Mouse (Mus musculus) forebrain, embryonic 14.5 days (tissue): ENCODE results near the gene Jmjd6. TPM values are rescaled to one million over a fixed set of nuclear protein-coding genes. Genes with fewer than 3 reads are reported as not detected.
"Not testable (repeated sequence)": the region's sequence is repeated elsewhere in the genome, so short reads cannot be mapped to it uniquely, and the experiment has no call there.

Source experiments
- ATAC-seq: fragments of 200-750 bp; cut with Nextera tagmentation; 2 replicates; pipeline ENCODE4 v1.8.0; 2017; ENCODE audit warnings: mild to moderate bottlenecking, moderate library complexity
- DNase-seq: peaks from one replicate; pipeline ENCODE4 v3.0.0-alpha.2; 2015; ENCODE audit warnings: low spot score
- H3K27ac ChIP-seq: fragments of 300-500 bp; sonication (generic); 2 replicates; pipeline ENCODE4 v1.5.1; 2014; ENCODE audit warnings: low read depth, mild to moderate bottlenecking, control low read depth, low read length, moderate library complexity
- H3K27me3 ChIP-seq: fragments of 300-500 bp; sonication (generic); replicated peaks from 2 replicates; pipeline ENCODE4 v1.6.1; 2014; ENCODE audit warnings: low read length, control low read depth, mixed read lengths; ENCODE audit not compliant: control insufficient read depth, insufficient read depth
- H3K36me3 ChIP-seq: fragments of 300-500 bp; sonication (generic); 2 replicates; pipeline ENCODE4 v1.6.1; 2014; ENCODE audit warnings: low read length, control low read depth; ENCODE audit not compliant: control insufficient read depth, insufficient read depth
- H3K4me1 ChIP-seq: fragments of 300-500 bp; sonication (generic); 2 replicates; pipeline ENCODE4 v1.6.1; 2014; ENCODE audit warnings: antibody characterized with exemption, low read length, control low read depth; ENCODE audit not compliant: control insufficient read depth, insufficient read depth
- H3K4me2 ChIP-seq: fragments of 300-500 bp; sonication (generic); 2 replicates; pipeline ENCODE4 v1.6.1; 2014; ENCODE audit warnings: mild to moderate bottlenecking, control low read depth, low read length
- H3K4me3 ChIP-seq: fragments of 300-500 bp; sonication (generic); 2 replicates; pipeline ENCODE4 v1.5.1; 2014; ENCODE audit warnings: low read depth, low read length, control low read depth
- H3K9ac ChIP-seq: fragments of 300-500 bp; sonication (generic); 2 replicates; pipeline ENCODE4 v1.6.1; 2014; ENCODE audit warnings: mild to moderate bottlenecking, low read length, control low read depth, moderate library complexity
- H3K9me3 ChIP-seq: fragments of 300-500 bp; sonication (generic); replicated peaks from 2 replicates; pipeline ENCODE4 v1.6.1; 2016; ENCODE audit warnings: low read length, control low read depth, mixed read lengths; ENCODE audit not compliant: control insufficient read depth
- WGBS: fragments of 180-500 bp; shearing (Covaris S2); extraction: QIAGEN DNeasy Blood & Tissue Kit; methylation state at CpG from one replicate; pipeline ENCODE4 v1.1.7; 2014; 5-methylcytosine and 5-hydroxymethylcytosine counted together
- polyA plus RNA-seq: library from polyadenylated mRNA; unstranded; fragments of >200 nt; fragmentation: Nextera tagmentation; extraction: Ambion mirVana; gene quantifications from 2 replicates; pipeline ENCODE4 v1.2.1, GENCODE M21; 2014

The Jmjd6 gene
- polyA plus RNA-seq, 1 experiment from 2014 or later, result 64.6 TPM

DNA sequence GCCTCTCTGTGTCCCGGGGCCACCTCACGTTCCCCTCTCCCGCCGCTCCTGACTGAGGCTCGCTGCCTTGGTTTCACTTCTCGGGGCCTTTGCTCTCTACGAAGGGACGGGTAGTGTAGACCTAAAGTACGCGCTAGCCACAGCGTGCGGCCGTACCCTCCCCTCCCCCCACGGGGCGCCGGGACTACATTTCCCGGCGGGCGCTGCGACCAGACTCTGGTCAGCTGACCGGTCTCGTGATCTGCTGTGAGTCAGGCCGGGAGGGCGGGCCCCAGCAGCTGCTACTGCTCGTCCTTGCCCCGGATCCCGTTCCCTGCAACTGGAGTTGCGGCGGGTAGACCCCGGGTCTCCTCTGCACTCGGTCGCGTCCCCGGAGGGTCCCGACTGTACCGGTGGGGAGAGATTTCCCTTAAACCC, 10.3 kb upstream of the Jmjd6 start:
- WGBS, result under 1% methylated on average over 36 of the region's 36 CpGs
- Histone ChIP-seq H3K9ac (peak overlapping the region; percentile 96), H3K27me3 (no peaks in the 10 kb centered on the region), H3K27ac (peak overlapping the region; percentile 96), H3K4me2 (peak overlapping the region; percentile 74), H3K9me3 (no peaks in the 10 kb centered on the region), H3K4me3 (peak overlapping the region; percentile 99), H3K36me3 (peaks cover 40% of the 10 kb centered on the region), H3K4me1 (peaks cover 22% of the 10 kb centered on the region)
- ATAC-seq (peak; percentile 90), DNase-seq (peak; percentile 98)

DNA sequence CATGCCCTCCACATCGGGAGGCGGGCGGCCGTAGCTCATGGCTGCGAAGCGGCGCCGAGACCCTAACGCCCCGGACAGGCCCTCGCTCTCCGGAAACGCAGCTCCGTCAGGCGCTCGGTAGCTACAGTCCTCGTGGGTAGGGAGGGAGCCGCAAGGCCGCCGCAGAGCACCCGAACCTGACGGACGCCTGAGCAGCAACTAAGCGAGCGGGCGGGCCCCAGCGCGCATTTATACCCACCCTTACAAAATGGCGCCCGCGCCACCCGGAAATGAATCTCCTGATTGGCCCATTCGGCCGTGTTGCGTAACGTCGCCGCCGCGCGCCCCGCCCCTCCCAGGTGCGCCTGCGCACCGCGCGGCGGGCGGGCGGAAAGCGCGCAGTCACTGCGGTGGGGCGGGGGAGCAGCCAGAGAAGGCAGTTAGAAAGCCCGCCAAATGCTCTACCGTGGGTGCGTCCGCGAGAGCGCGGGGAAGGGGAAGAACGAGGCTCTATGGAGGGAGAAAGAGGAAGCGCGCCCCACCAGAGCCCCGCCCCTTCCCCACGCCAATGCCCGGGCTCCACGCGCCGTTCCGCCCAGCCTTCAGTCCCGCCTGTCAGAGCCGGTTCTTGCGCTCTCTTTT, 9.8 kb upstream of the Jmjd6 start, which contains the start of gene Srsf2:
Gene Srsf2, minus strand, starts transcription at position 204 of the 621 bp plus-strand sequence.
- H3K27ac ChIP-seq, result peak within 1 kb of the TSS; percentile 96
- ATAC-seq (peak; percentile 89), DNase-seq (peak; percentile 98)
- H3K4me1 ChIP-seq, result peaks cover 22% of the 10 kb centered on the region
- H3K4me3 ChIP-seq, result peak within 1 kb of the TSS; percentile 99
- peak within 1 kb of the TSS; percentile 84 for H3K4me2 ChIP-seq
- peak within 1 kb of the TSS; percentile 96 for H3K9ac ChIP-seq
- H3K9me3 ChIP-seq, result no peaks in the 10 kb centered on the region
- WGBS, result under 1% methylated on average over 62 of the region's 74 CpGs
- no peaks in the 10 kb centered on the region for H3K27me3 ChIP-seq
- H3K36me3 ChIP-seq, result peaks cover 42% of the 10 kb centered on the region

DNA sequence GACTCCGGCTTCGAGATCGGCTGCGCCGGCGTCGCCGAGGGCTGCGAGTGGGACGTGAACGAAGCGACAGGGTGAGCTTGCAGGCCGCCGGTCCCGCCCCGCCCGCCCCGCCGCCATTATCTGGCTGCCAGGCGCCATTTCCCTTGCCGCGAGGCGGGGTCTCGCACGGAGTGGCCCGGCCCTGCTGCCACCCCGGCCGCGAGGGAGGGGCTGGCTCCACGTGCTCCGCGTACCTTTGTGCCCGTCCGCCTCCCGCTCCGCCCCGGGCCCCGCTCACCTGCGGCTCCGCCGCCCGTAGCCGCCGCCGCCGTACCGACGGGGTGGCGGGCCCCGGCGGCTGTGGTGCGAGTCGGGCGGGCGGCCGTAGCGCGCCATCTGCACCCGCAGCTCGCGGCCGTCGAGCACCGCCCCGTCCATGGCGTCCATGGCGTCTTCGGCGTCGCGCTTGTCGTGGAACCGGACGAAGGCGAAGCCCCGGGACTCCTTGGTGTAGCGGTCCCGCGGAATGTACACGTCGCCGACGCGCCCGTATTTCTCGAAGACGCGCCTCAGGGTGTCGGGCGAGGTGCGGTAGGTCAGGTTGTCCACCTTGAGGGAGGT, 9.1 kb upstream of the Jmjd6 start, which contains the start of gene Mfsd11:
Gene Mfsd11, plus strand, starts transcription at position 150 of the 600 bp plus-strand sequence.
- H3K4me2 ChIP-seq, result peak within 1 kb of the TSS; percentile 84
- peaks cover 22% of the 10 kb centered on the region for H3K4me1 ChIP-seq
- ATAC-seq, result peak; percentile 65
- no peaks in the 10 kb centered on the region for H3K9me3 ChIP-seq
- no peaks in the 10 kb centered on the region for H3K27me3 ChIP-seq
- H3K27ac ChIP-seq, result peak within 1 kb of the TSS; percentile 96
- under 1% methylated on average over 78 of the region's 91 CpGs for WGBS
- H3K36me3 ChIP-seq, result peaks cover 48% of the 10 kb centered on the region
- DNase-seq, result peak; percentile 84
- peak within 1 kb of the TSS; percentile 96 for H3K9ac ChIP-seq
- H3K4me3 ChIP-seq, result peak within 1 kb of the TSS; percentile 99

DNA sequence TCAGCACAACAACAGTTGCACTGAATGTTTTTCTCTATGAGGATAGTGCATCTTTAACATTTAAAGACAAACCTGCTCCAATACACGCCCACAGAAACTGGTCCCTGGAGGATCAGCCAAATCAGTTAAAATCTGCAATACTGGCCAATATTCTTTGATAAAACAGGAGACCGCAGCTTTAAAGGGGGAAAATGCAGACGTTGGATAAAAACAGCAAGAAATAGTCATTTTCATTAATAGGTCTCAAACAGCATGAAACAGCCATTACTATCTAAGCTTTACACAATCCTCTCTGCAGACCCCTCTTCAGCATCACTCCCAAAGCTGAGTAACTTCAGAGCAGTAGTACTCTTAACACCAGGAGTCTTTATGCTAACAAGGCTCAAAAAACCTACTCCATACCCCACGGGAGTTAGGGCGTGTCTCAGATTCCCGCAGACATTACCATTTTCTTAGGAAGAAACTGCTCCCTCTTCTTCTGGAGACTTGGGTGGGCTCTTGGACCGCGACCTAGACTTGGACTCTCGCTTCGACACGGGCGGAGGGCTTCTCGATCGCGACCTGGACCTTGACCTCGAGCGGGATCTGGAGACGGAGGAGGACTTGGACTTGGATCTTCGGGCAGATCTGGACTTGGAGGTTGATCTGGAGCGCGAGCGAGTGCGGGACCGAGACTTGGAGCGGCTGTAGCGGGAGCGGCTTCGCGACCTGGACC, 8.5 kb upstream of the Jmjd6 start:
- under 1% methylated on average over 29 of the region's 29 CpGs for whole genome bisulfite sequencing
- Histone ChIP-seq H3K9me3 (no peaks in the 10 kb centered on the region), H3K9ac (peak overlapping the region; percentile 96), H3K4me2 (peak overlapping the region; percentile 84), H3K4me3 (peak overlapping the region; percentile 99), H3K27me3 (no peaks in the 10 kb centered on the region), H3K27ac (peak overlapping the region; percentile 96), H3K4me1 (peaks cover 22% of the 10 kb centered on the region), H3K36me3 (peaks cover 53% of the 10 kb centered on the region)
- peak; percentile 30 for DNase-seq
- no peak for ATAC-seq

DNA sequence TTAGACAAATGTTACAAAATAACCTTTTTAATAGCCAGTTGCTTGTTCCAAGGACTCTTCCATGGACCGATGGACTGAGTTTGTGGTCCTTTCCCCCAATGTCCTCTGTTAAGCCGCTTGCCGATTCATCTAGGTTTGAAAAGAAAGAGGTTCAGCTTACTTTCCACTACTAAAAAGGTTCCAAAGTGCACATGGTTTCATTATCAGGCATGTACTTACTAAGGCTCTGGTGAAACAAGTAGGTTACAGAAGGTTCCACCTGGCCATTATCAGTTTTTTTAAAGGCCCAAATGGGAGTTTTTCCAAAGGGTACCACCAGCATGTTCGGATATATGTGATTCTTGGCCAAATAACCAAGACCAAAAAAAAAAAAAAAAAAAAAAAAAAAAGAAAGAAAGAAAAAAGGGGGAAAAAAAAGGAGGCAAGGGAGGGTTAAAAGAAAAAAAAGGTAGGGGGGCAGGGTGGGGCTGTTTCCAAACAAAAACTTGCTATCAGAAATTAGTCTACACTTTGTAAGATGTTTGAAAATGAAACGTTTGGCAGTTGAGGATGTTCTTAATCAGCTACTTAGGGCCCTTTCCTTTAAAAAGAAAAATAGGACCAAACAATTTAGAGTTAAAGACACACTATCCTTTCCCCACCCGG, 7.7 kb upstream of the Jmjd6 start:
- DNase-seq (no peak), ATAC-seq (no peak)
- H3K9ac ChIP-seq, result peak overlapping the region; percentile 96
- H3K9me3 ChIP-seq, result no peaks in the 10 kb centered on the region
- peak overlapping the region; percentile 99 for H3K4me3 ChIP-seq
- peaks cover 53% of the 10 kb centered on the region for H3K36me3 ChIP-seq
- no peak overlapping the region for H3K27ac ChIP-seq
- H3K4me2 ChIP-seq, result peak overlapping the region; percentile 84
- H3K4me1 ChIP-seq, result peaks cover 22% of the 10 kb centered on the region
- H3K27me3 ChIP-seq, result no peaks in the 10 kb centered on the region
- WGBS, result 25% methylated on average over 6 of the region's 6 CpGs

DNA sequence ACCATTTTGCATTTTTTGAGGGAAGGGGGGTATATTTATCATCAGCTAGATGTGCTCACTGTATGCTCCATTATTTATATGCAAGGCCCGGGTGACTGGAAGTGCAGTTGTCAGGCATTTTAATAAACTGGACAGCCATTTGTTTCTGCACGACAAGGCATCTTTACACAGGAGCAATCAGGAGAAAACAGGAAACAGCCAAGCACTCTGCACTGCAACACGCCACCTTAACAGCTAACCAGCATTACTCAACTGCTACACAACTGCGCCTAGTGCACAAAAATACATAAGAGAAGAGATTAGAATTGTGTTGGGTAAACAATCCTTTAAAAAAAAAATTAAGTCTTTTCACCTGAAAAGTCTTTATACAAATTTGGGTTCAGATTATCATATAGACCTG, 6.8 kb upstream of the Jmjd6 start:
- Histone ChIP-seq H3K27ac (no peak overlapping the region), H3K9me3 (no peaks in the 10 kb centered on the region), H3K4me1 (peaks cover 22% of the 10 kb centered on the region), H3K27me3 (no peaks in the 10 kb centered on the region), H3K4me3 (peak overlapping the region; percentile 99), H3K4me2 (peak overlapping the region; percentile 84), H3K36me3 (peaks cover 52% of the 10 kb centered on the region), H3K9ac (0 out of 2 replicates have a peak overlapping the region, but pooled peaks have one; percentile 96)
- no peak for ATAC-seq
- no peak for DNase-seq
- WGBS, result 60% methylated on average over 4 of the region's 4 CpGs

DNA sequence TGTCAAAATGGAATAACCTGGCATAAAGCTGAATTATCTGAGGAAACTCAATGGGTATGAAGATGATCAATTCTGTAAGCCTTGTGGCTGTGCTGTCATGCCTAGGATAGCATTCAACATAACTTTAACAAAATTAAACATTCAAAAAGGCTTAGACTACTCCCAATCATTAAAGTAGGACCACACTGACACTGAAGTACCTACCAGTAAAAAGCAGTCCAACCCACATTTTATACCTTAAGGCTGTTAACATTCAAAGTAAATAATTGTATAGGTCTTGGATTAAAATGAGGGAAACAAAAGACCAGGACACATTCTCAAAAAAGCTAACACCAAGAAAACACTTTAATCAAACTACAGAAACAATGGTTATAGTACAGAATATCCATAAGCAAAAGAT, 6.3 kb upstream of the Jmjd6 start:
- Histone ChIP-seq H3K4me1 (peaks cover 18% of the 10 kb centered on the region), H3K4me3 (no peak overlapping the region), H3K9me3 (no peaks in the 10 kb centered on the region), H3K27me3 (no peaks in the 10 kb centered on the region), H3K9ac (no peak overlapping the region), H3K27ac (no peak overlapping the region), H3K36me3 (peaks cover 52% of the 10 kb centered on the region), H3K4me2 (0 out of 2 replicates have a peak overlapping the region, but pooled peaks have one; percentile 9)
- ATAC-seq, result no peak
- no peak for DNase-seq

DNA sequence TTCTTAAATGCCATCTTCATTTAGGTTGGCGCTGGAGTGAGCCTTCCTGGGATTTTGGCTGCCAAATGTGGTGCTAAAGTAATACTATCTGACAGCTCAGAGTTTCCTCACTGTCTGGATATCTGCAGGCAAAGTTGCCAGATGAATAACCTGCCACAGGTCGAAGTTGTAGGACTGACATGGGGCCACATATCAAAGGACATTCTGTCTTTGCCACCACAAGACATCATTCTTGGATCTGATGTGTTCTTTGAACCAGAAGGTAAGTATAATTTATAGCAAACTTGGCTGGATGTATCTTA, 5.6 kb upstream of the Jmjd6 start:
- not testable (repeated sequence) for H3K27ac ChIP-seq, H3K27me3 ChIP-seq, H3K4me3 ChIP-seq, H3K4me2 ChIP-seq, H3K9me3 ChIP-seq, DNase-seq, H3K9ac ChIP-seq, ATAC-seq
- peaks cover 52% of the 10 kb centered on the region for H3K36me3 ChIP-seq
- 79% methylated on average over 2 of the region's 2 CpGs for WGBS
- peaks cover 19% of the 10 kb centered on the region for H3K4me1 ChIP-seq
